Mouse (Mus musculus): ENCODE measurements around the gene Vapa.

DNA sequence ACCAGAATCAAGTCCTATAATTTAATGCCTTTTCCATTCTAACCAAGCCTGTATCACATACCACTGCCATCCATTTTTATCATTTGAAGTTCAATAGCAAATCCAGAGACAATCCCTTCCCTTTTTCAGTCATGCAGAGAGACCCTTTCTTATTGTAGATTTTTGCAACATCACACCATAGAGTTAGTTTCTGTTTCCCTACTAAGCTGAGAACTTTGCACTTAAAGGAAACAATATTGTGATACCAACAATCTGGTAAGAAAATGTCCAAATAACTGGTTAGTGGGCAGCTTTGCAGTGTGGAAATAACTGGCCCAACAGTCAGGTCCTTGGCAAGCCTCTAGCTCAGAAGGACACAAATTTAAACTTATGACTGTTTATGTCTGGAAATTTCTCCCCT lies 8.5 kb downstream of the Vapa start:
- TF ChIP-seq POLR2A (IDR thresholded peaks at IDR 0.05; ENCODE audit: low read depth, low read length) (no peak), CTCF (IDR thresholded peaks at IDR 0.05; ENCODE audit: borderline replicate concordance, insufficient read depth, low read length) (no peak)

Measured in embryonic fibroblast, embryonic 13.5 days (primary cell).